Mouse (Mus musculus) bone marrow, adult 2 months (tissue): Measurements from ENCODE around the gene Slc35e1. TPM values are rescaled to one million over a fixed set of nuclear protein-coding genes. Genes with fewer than 3 reads are reported as not detected.
A peak's percentile ranks its signal among the peaks of the same experiment; 100 is the strongest.

Experiments
- H3K27ac ChIP-seq: fragments of 200-500 bp; 2 replicates; pipeline ENCODE4 v1.5.1; 2012; ENCODE audit warnings: low read depth, mild to moderate bottlenecking, control low read depth, inconsistent platforms, low read length; ENCODE audit not compliant: control insufficient read depth, poor library complexity, insufficient read depth
- H3K4me1 ChIP-seq: fragments of 200-500 bp; 2 replicates; pipeline ENCODE4 v1.6.1; 2011; ENCODE audit warnings: low read length; ENCODE audit not compliant: control insufficient read depth, insufficient read depth
- H3K4me3 ChIP-seq: fragments of 200-500 bp; replicated peaks from 2 replicates; pipeline ENCODE3; 2011; ENCODE audit warnings: mild to moderate bottlenecking, low read depth, low read length, control low read depth; ENCODE audit not compliant: control insufficient read depth
- CTCF ChIP-seq: fragments of 200-500 bp; IDR thresholded peaks from 2 replicates; pipeline ENCODE4 v1.5.1; 2011; ENCODE audit warnings: low read length, control low read depth; ENCODE audit not compliant: control insufficient read depth, insufficient read depth
- POLR2A ChIP-seq: fragments of 200-500 bp; IDR thresholded peaks from 2 replicates; pipeline ENCODE4 v1.6.1; 2011; ENCODE audit warnings: low read depth, mild to moderate bottlenecking, control low read depth, low read length, borderline replicate concordance; ENCODE audit not compliant: control insufficient read depth
- WGBS: fragments of 180-500 bp; shearing (Covaris S2); methylation state at CpG from one replicate; pipeline ENCODE4 v1.1.7; 2018; 5-methylcytosine and 5-hydroxymethylcytosine counted together
- polyA plus RNA-seq: library from polyadenylated mRNA; stranded (reverse); fragments of >200 nt; gene quantifications from 2 replicates; pipeline ENCODE4 v1.2.4, GENCODE M21; 2011; ENCODE audit warnings: low replicate concordance; ENCODE audit not compliant: missing spikeins, insufficient read depth, insufficient read length

Slc35e1 gene
- polyA plus RNA-seq, 1 experiment: 23.6 TPM

DNA sequence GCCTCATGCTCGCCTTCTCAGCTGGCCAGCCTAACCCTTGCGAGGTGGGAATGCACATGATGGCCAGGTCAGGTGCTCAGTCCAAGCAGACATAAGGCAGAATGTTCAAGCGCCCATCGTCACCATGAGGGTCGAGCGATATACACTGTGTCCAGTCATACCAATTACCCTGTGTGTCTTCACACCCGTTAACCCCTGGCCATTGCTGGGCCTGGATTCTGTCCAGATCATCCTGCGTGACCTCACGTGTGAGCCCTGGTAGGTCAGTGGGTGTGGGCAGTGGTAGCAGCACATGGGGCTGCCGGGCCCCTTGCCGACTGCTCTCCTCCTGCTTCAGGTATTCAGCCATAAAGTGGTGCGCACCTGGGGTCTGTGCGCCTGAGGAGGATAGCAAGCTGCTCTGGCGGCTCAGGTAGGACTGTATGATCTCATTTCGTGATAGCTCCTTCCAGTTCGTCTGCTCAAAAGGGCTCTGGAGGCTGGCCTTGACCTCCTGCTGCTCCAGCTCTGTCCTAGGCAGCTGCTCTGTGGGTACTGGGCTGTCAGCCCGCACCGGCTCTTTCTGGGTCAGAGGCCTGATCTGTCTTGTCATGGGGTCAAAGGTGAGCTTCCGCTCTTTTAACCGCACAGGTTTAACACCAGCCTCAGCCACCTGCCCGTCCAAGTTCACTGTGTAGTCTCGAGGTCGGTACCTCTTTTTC lies 3.1 kb upstream of the Slc35e1 start:
- peaks cover 5% of the 10 kb centered on the region; the same call in 1 of the 2 replicates for H3K4me1 ChIP-seq
- TF ChIP-seq CTCF (no peak), POLR2A (no peak)
- H3K4me3 ChIP-seq: no peak overlapping the region
- 94% methylated on average over 23 of the region's 23 CpGs for WGBS
- H3K27ac ChIP-seq: no peak overlapping the region

DNA sequence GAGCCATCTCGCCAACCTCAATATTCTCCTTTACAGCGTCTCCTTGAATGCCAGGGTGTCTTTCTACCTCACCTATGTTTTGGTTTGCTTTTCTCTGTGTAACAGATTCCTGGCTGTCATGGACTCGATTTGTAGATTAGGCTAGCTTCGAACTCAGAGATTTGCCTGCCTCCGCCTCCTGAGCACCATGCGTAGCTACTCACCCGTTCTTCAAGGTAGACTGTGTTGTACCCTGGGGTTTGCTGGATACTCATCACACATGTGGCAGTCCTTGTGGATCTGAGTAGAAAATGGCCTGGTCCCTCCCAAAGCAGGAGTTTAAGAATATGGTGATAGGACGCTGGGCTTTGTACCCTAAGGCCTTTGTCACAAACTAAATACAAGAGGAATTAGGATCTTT lies 967 bp upstream of the Slc35e1 start:
- no peak for TF ChIP-seq POLR2A
- TF ChIP-seq CTCF: no peak
- H3K4me1 ChIP-seq: peaks cover 11% of the 10 kb centered on the region; the same call in 1 of the 2 replicates
- H3K4me3 ChIP-seq: peak overlapping the region; percentile 82
- no peak overlapping the region for H3K27ac ChIP-seq
- WGBS: 9% methylated on average over 8 of the region's 8 CpGs

DNA sequence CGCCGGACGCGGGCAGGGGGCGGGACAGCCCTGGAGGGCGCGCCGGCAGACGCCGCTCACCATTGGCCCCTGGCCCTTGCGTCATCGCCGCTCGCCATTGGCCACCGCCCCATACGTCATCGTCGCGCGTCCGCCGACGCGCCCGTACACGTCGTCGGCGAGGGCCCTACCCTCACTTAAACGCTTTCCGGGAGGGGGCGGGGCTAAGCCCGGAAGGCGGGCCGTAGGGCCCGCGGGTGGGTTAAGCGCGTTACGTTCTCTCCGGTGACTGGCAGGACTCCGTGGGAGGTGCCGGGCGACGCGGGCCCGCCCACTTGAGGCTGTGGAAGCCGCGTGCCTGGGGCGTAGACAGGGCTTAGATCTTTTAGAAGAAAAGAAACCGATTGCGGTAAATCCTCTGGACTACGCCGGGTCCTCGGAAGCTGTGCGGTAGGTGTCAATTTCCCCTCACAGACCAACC lies 238 bp upstream of the Slc35e1 start:
- peak overlapping the region; percentile 88 for H3K4me3 ChIP-seq
- WGBS: under 1% methylated on average over 55 of the region's 56 CpGs
- H3K4me1 ChIP-seq: peaks cover 13% of the 10 kb centered on the region; the same call in 1 of the 2 replicates
- TF ChIP-seq POLR2A: no peak; the same call in 1 of the 2 replicates
- TF ChIP-seq CTCF: no peak
- H3K27ac ChIP-seq: peak overlapping the region; percentile 96

DNA sequence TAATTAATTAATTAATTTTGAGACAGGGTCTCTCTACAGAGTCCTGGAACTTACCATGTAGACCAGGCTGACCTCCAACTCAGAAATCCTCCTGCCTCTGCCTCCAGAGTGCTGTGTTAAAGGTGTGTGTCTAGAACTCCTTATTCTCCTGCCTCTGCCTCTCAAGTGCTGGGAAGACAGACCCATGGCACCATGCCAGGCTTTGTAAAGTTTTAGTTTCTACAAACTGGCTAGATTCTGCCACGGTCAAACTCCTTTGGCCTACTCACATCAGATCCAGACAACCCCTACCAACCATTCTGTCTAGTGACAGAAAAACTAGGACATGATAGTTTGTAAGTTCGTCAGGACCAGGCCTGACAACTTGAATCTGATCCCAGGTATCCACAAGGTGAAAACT lies 1.4 kb downstream of the Slc35e1 start:
- Histone ChIP-seq H3K4me3 (peak overlapping the region; percentile 23), H3K4me1 (peaks cover 13% of the 10 kb centered on the region; the same call in 1 of the 2 replicates), H3K27ac (no peak overlapping the region)
- WGBS: 81% methylated on average over 2 of the region's 2 CpGs
- TF ChIP-seq POLR2A: no peak
- no peak for TF ChIP-seq CTCF

DNA sequence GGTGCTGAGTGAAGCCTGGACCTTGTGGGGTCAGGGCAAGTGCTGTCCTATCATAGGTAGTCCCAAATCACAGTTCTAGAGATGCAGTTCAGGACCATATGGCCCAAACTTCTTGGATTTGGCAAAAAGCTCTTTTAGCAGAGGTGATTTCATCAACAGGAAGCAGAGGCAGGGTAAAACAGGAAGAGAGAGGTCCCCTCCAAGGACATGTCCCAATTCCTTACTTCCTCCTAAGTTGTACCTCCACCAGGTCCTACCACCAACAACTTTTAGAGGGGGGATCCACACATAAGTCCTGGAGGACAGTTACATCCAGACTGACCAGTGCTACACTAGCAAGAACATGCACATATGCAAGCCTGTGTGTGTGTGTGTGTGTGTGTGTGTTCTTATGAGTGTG lies 5.4 kb downstream of the Slc35e1 start:
- peaks cover 12% of the 10 kb centered on the region; the same call in 1 of the 2 replicates for H3K4me1 ChIP-seq
- no peak for TF ChIP-seq CTCF
- no peak for TF ChIP-seq POLR2A
- H3K4me3 ChIP-seq: peak overlapping the region; percentile 66
- peak overlapping the region; percentile 81; the same call in 1 of the 2 replicates for H3K27ac ChIP-seq

DNA sequence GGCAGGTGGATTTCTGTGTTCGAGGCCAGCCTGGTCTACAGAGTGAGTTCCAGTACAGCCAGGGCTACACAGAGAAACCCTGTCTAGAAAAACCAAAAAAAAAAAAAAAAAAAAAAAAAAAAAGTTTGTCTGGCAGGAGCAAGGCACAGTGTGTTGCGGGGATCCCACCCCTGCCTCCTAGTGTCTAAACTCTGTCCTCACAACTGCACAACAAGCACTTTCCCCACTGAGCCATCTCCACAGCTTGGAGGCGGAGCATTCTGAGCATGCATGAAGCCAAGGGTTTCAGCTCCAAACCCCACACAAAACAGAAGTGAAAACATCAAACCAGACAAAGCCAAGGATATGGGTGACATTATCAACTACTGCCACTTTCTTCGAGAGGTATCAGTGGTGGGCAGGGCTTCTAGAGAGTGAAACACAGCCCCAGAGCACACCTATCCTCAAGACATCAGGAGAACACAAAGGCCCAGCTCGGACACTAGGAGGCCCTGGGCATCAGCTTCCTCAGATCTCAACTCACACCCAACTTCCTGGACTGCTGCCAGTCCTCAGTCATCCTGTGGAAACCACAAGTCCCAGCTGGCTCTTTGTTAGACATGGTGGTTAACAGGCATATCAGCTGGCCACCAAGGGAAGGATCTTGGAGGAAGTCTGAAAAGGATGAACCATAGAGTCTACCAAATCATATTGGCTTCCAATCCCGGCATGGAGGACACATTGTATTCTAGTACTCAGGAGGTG lies 6.8 kb downstream of the Slc35e1 start:
- Histone ChIP-seq H3K4me3 (no peak overlapping the region), H3K27ac (peak overlapping the region; percentile 81)

GRCm38 (mm10) chr8:72474826-72475546 lies 17.4 kb downstream of the Slc35e1 start, which contains the start of gene Cherp:
TSS of gene Cherp (minus strand) at chr8:72475226.
- WGBS: under 1% methylated on average over 80 of the region's 80 CpGs
- Histone ChIP-seq H3K4me1 (peaks cover 3% of the 10 kb centered on the region), H3K4me3 (peak within 1 kb of the TSS; percentile 99), H3K27ac (peak within 1 kb of the TSS; percentile 90)
- TF ChIP-seq POLR2A (peak; percentile 74; the same call in 1 of the 2 replicates), CTCF (no peak)

More for the DNA sequence above, 6.8 kb downstream of the Slc35e1 start:
- 19% methylated on average over 6 of the region's 6 CpGs for WGBS
- H3K4me1 ChIP-seq: peaks cover 10% of the 10 kb centered on the region; the same call in 1 of the 2 replicates
- peak; percentile 36 for TF ChIP-seq CTCF
- TF ChIP-seq POLR2A: no peak
